Mouse (Mus musculus) ES-Bruce4 (cell line): ENCODE measurements around the gene Ctnnd2. TPM values are rescaled to one million over a fixed set of nuclear protein-coding genes. Genes with fewer than 3 reads are reported as not detected.

Experiments used
- H3K27ac ChIP-seq: 2 replicates; pipeline ENCODE4 v1.5.1; 2012; ENCODE audit warnings: low read length, inconsistent platforms; ENCODE audit not compliant: insufficient read depth
- H3K27me3 ChIP-seq: 2 replicates; pipeline ENCODE4 v1.6.1; 2012; ENCODE audit warnings: mild to moderate bottlenecking, low read length, inconsistent platforms; ENCODE audit not compliant: control insufficient read depth, poor library complexity, insufficient read depth, severe bottlenecking
- H3K36me3 ChIP-seq: 2 replicates; pipeline ENCODE4 v1.6.1; 2012; ENCODE audit warnings: inconsistent platforms, mild to moderate bottlenecking, low read length, moderate library complexity; ENCODE audit not compliant: control insufficient read depth, poor library complexity, insufficient read depth, severe bottlenecking
- H3K4me1 ChIP-seq: one replicate; pipeline ENCODE4 v1.8.1; 2011; ENCODE audit warnings: low read length; ENCODE audit not compliant: control insufficient read depth, insufficient read depth
- H3K4me3 ChIP-seq: 2 replicates; pipeline ENCODE4 v1.5.1; 2011; ENCODE audit warnings: low read depth, mild to moderate bottlenecking, low read length
- H3K9ac ChIP-seq: 2 replicates; pipeline ENCODE4 v1.6.1; 2012; ENCODE audit warnings: low read depth, mild to moderate bottlenecking, inconsistent platforms; ENCODE audit not compliant: poor library complexity, severe bottlenecking
- H3K9me3 ChIP-seq: replicated peaks from 2 replicates; pipeline ENCODE4 v1.6.1; 2012; ENCODE audit warnings: mild to moderate bottlenecking, low read length, inconsistent platforms; ENCODE audit not compliant: control insufficient read depth, poor library complexity, insufficient read depth, severe bottlenecking
- CTCF ChIP-seq: IDR thresholded peaks from one replicate; pipeline ENCODE4 v1.8.1; 2011; ENCODE audit warnings: low read depth, low read length
- EP300 ChIP-seq: IDR thresholded peaks from 2 replicates; pipeline ENCODE4 v1.6.1; 2011; ENCODE audit warnings: low read depth, low read length; ENCODE audit not compliant: insufficient read depth
- POLR2A ChIP-seq: IDR thresholded peaks from one replicate; pipeline ENCODE4 v1.8.1; 2011; ENCODE audit warnings: low read length; ENCODE audit not compliant: insufficient read depth
- polyA plus RNA-seq: library from polyadenylated mRNA; stranded (reverse); fragments of >200 nt; gene quantifications from 2 replicates; pipeline ENCODE4 v1.2.4, GENCODE M21; 2011; ENCODE audit warnings: low read depth; ENCODE audit not compliant: missing spikeins, insufficient read depth, insufficient read length

The Ctnnd2 gene
- polyA plus RNA-seq, 1 experiment, result 2.4 TPM

DNA sequence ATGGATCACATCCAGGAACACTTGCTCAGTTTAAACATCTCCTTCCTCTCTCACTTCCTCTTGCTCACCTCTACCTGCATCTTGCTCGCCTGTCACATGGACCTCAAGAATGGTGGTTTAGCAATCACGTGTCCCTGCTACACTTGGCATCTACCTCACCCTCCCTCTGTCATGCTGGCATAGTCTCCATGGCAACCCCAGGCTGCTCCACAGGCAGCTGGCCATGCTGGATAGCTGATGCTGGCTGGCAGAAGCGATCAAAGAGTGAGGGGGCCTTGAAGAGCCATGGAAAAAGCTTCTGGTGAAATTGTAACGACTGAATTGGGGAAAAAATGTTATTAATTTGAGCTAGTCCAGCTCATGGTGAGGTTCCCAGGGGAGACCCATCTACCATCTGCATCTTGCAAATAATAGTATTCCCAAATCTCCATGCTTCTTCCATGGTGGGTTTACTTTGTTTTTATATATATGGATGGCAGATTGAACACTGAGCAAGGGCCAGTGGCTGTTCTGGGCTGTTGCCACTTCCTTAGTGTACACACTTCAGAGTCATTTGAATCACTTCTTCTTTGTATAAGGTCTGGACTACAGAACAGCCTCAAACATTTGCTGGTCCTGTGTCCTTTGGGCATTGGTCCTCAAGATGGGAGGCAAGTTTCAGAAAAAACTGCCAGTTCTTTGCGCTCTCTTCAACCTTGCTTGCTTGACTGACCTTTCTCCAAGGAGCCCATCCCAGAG lies 19.7 kb downstream of the Ctnnd2 start:
- Histone ChIP-seq H3K27ac (no peak overlapping the region), H3K27me3 (no peaks in the 10 kb centered on the region), H3K4me1 (no peaks in the 10 kb centered on the region), H3K9ac (no peak overlapping the region), H3K4me3 (no peak overlapping the region), H3K36me3 (no peaks in the 10 kb centered on the region), H3K9me3 (peaks cover 3% of the 10 kb centered on the region; the same call in 1 of the 2 replicates)
- TF ChIP-seq POLR2A (no peak), EP300 (no peak), CTCF (no peak)

DNA sequence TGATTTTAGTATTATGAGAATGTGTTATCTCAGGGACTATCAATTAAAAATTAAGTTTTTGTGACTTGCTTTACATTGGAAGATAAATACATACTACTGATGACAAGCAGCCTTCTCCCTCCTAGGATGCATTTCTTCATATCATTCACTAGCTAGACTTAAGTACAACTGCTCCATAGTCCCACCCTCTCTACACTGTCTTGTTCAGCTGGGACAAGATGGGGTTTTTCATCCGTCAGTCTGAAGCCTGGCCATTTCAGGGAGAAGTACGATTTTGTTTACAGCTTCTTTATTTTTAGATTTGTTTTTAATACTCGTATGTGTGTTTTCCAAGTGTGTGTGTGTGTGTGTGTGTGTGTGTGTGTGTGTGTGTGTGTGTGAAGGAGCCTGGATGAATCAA lies 26.0 kb downstream of the Ctnnd2 start:
- Histone ChIP-seq H3K4me3 (no peak overlapping the region), H3K27ac (no peak overlapping the region), H3K9me3 (no peaks in the 10 kb centered on the region), H3K4me1 (no peaks in the 10 kb centered on the region), H3K36me3 (no peaks in the 10 kb centered on the region), H3K9ac (no peak overlapping the region), H3K27me3 (no peaks in the 10 kb centered on the region)
- TF ChIP-seq POLR2A (no peak), CTCF (no peak), EP300 (no peak)

DNA sequence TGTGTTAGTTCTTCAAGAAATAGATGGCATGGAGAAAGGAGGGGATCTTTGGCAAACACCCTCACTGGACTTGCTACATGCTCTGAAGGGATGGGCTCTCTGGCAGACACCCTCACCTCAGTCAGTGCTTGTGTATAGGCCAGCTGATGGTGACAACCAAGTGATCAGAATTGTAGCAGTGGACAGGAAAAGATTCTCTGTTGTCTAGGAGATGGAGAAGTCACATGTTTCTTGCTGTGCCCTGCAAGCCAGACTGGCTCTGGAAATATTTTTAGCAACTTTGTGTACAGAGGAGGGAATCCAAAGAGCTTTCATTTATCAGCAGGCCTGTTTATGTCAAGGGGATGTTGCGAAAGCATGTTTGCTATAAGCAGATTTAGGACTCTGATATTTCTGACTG lies 27.4 kb downstream of the Ctnnd2 start:
- no peak overlapping the region for H3K27ac ChIP-seq
- H3K9ac ChIP-seq, result no peak overlapping the region
- TF ChIP-seq EP300 (no peak), POLR2A (no peak), CTCF (no peak)
- H3K36me3 ChIP-seq, result no peaks in the 10 kb centered on the region
- no peaks in the 10 kb centered on the region for H3K9me3 ChIP-seq
- no peak overlapping the region for H3K4me3 ChIP-seq
- H3K27me3 ChIP-seq, result no peaks in the 10 kb centered on the region
- no peaks in the 10 kb centered on the region for H3K4me1 ChIP-seq

DNA sequence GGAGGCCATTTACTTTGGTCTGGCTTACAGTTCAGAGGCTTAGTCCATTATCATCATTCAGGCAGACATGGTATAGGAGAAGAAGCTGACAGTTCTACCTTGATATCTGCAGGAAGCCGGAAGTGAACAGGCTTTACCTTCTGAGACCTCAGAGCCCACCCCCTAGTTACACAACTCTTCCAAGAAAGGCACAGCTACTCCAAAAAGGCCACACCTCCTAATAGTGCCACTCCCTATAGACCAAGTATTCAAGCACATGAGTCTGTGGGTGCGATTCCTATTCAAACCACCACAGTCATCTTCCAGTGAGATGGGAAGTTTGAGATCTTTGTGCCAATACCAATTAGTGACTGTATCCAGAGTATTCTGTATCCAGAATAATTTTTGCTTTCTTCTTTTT lies 28.8 kb downstream of the Ctnnd2 start:
- no peaks in the 10 kb centered on the region for H3K27me3 ChIP-seq
- no peaks in the 10 kb centered on the region for H3K9me3 ChIP-seq
- H3K36me3 ChIP-seq, result no peaks in the 10 kb centered on the region
- no peak overlapping the region for H3K27ac ChIP-seq
- no peak overlapping the region for H3K9ac ChIP-seq
- TF ChIP-seq POLR2A (no peak), EP300 (no peak), CTCF (no peak)
- H3K4me3 ChIP-seq, result no peak overlapping the region
- H3K4me1 ChIP-seq, result no peaks in the 10 kb centered on the region

DNA sequence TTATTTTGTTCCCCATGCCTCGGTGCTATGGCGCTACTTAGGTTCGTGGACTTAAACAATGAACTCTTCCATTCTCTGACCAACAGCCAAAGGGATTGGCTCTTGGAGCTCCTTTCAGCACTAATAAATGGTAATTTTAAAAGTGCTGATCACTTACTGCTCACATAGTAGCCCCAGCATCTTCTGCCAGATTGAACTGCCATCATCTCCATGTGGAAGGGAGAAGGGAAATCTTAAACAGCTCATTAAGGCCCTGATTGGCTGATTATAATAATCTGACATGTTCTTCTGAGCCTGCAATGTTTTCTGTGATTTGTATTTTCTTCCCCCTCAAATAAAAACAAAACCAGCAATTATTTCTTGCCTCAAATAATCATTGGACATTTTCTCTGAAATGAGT lies 29.2 kb downstream of the Ctnnd2 start:
- H3K9me3 ChIP-seq, result no peaks in the 10 kb centered on the region
- H3K4me3 ChIP-seq, result no peak overlapping the region
- no peak for TF ChIP-seq POLR2A
- no peak for TF ChIP-seq EP300
- TF ChIP-seq CTCF, result no peak
- H3K4me1 ChIP-seq, result no peaks in the 10 kb centered on the region
- no peak overlapping the region for H3K27ac ChIP-seq
- no peaks in the 10 kb centered on the region for H3K36me3 ChIP-seq
- no peak overlapping the region for H3K9ac ChIP-seq
- H3K27me3 ChIP-seq, result no peaks in the 10 kb centered on the region

DNA sequence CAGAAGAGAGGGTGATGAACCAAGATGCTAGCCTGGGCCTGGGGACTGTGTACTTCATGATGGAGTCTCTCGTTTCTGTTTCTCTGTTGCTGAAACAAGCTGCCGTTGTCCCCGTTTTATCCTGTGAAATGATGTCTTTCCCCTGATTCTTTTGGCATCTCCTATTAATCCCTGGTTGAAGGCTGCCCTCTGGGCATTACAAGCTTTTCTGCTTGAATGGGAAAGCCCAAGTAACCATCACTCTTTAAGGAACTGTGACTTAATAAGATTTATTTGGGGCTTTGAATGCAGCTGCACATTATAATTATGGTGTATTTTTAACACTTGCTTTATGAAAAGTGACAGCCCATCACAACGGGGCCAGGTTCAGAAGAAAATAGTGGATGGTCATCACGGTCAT lies 40.4 kb downstream of the Ctnnd2 start:
- no peak overlapping the region for H3K27ac ChIP-seq
- H3K36me3 ChIP-seq, result no peaks in the 10 kb centered on the region
- no peak overlapping the region for H3K9ac ChIP-seq
- no peaks in the 10 kb centered on the region for H3K27me3 ChIP-seq
- no peaks in the 10 kb centered on the region for H3K4me1 ChIP-seq
- H3K9me3 ChIP-seq, result no peaks in the 10 kb centered on the region
- TF ChIP-seq EP300 (no peak), CTCF (no peak), POLR2A (no peak)
- H3K4me3 ChIP-seq, result no peak overlapping the region
